Mouse (Mus musculus): Measurements from ENCODE around the gene Cd3e. TPM values are rescaled to one million over a fixed set of nuclear protein-coding genes. Genes with fewer than 3 reads are reported as not detected.

Cd3e gene
- polyA plus RNA-seq, 1 experiment from 2014 or later = not detected

- Histone ChIP-seq H3K27me3 (replicated peaks; ENCODE audit: control insufficient read depth, insufficient read depth, low read length) (peaks cover 10% of the 10 kb centered on the region; the same call in 1 of the 2 replicates), H3K9ac (ENCODE audit: low read depth, low read length) (no peak overlapping the region), H3K36me3 (ENCODE audit: control insufficient read depth, insufficient read depth, low read length) (no peaks in the 10 kb centered on the region), H3K4me2 (no peak overlapping the region), H3K27ac (ENCODE audit: low read depth, low read length) (no peak overlapping the region), H3K4me1 (replicated peaks; ENCODE audit: control insufficient read depth, insufficient read depth, low read length) (no peaks in the 10 kb centered on the region), H3K4me3 (ENCODE audit: low read depth, low read length) (no peak overlapping the region), H3K9me3 (ENCODE audit: control insufficient read depth, low read length) (no peaks in the 10 kb centered on the region)
- 78% methylated on average over 4 of the region's 4 CpGs for WGBS
- no peak for DNase-seq (ENCODE audit: low spot score)
- ATAC-seq (replicated peaks; ENCODE audit: low FRiP score) = no peak
Observed at GRCm38 (mm10) chr9:45008342-45008741, 1.1 kb downstream of the Cd3e start.

GRCm38 (mm10) chr9:45007404-45007803 is 2.0 kb downstream of the Cd3e start:
- Histone ChIP-seq H3K9me3 (ENCODE audit: control insufficient read depth, low read length) (no peaks in the 10 kb centered on the region), H3K27ac (ENCODE audit: low read depth, low read length) (no peak overlapping the region), H3K4me1 (replicated peaks; ENCODE audit: control insufficient read depth, insufficient read depth, low read length) (no peaks in the 10 kb centered on the region), H3K9ac (ENCODE audit: low read depth, low read length) (no peak overlapping the region), H3K4me3 (ENCODE audit: low read depth, low read length) (no peak overlapping the region), H3K36me3 (ENCODE audit: control insufficient read depth, insufficient read depth, low read length) (no peaks in the 10 kb centered on the region), H3K4me2 (no peak overlapping the region), H3K27me3 (replicated peaks; ENCODE audit: control insufficient read depth, insufficient read depth, low read length) (peaks cover 10% of the 10 kb centered on the region; the same call in 1 of the 2 replicates)
- DNase-seq (ENCODE audit: low spot score) (no peak), ATAC-seq (replicated peaks; ENCODE audit: low FRiP score) (no peak)
- WGBS = 76% methylated on average over 12 of the region's 12 CpGs

- Histone ChIP-seq H3K4me2 (no peak overlapping the region), H3K9me3 (ENCODE audit: control insufficient read depth, low read length) (no peaks in the 10 kb centered on the region), H3K27me3 (replicated peaks; ENCODE audit: control insufficient read depth, insufficient read depth, low read length) (no peaks in the 10 kb centered on the region; the same call in 1 of the 2 replicates), H3K36me3 (ENCODE audit: control insufficient read depth, insufficient read depth, low read length) (no peaks in the 10 kb centered on the region), H3K27ac (ENCODE audit: low read depth, low read length) (no peak overlapping the region), H3K4me3 (ENCODE audit: low read depth, low read length) (no peak overlapping the region), H3K9ac (ENCODE audit: low read depth, low read length) (no peak overlapping the region), H3K4me1 (replicated peaks; ENCODE audit: control insufficient read depth, insufficient read depth, low read length) (no peaks in the 10 kb centered on the region)
- ATAC-seq (replicated peaks; ENCODE audit: low FRiP score) = no peak
- DNase-seq (ENCODE audit: low spot score) = no peak
- 71% methylated on average over 3 of the region's 3 CpGs for WGBS
Observed at GRCm38 (mm10) chr9:45000249-45000648, 9.2 kb downstream of the Cd3e start.

GRCm38 (mm10) chr9:44999776-45000175 is 9.7 kb downstream of the Cd3e start:
- no peak overlapping the region for H3K4me2 ChIP-seq
- DNase-seq (ENCODE audit: low spot score) (no peak), ATAC-seq (replicated peaks; ENCODE audit: low FRiP score) (no peak)
- H3K9ac ChIP-seq (ENCODE audit: low read depth, low read length) = no peak overlapping the region
- H3K27me3 ChIP-seq (replicated peaks; ENCODE audit: control insufficient read depth, insufficient read depth, low read length) = no peaks in the 10 kb centered on the region
- 79% methylated on average over 5 of the region's 5 CpGs for WGBS
- no peaks in the 10 kb centered on the region for H3K36me3 ChIP-seq (ENCODE audit: control insufficient read depth, insufficient read depth, low read length)
- H3K27ac ChIP-seq (ENCODE audit: low read depth, low read length) = no peak overlapping the region
- H3K4me1 ChIP-seq (replicated peaks; ENCODE audit: control insufficient read depth, insufficient read depth, low read length) = no peaks in the 10 kb centered on the region
- H3K9me3 ChIP-seq (ENCODE audit: control insufficient read depth, low read length) = no peaks in the 10 kb centered on the region
- no peak overlapping the region for H3K4me3 ChIP-seq (ENCODE audit: low read depth, low read length)

GRCm38 (mm10) chr9:44999171-44999570 is 10.3 kb downstream of the Cd3e start:
- Histone ChIP-seq H3K36me3 (ENCODE audit: control insufficient read depth, insufficient read depth, low read length) (no peaks in the 10 kb centered on the region), H3K4me2 (no peak overlapping the region), H3K4me1 (replicated peaks; ENCODE audit: control insufficient read depth, insufficient read depth, low read length) (no peaks in the 10 kb centered on the region), H3K27ac (ENCODE audit: low read depth, low read length) (no peak overlapping the region), H3K4me3 (ENCODE audit: low read depth, low read length) (no peak overlapping the region), H3K9me3 (ENCODE audit: control insufficient read depth, low read length) (no peaks in the 10 kb centered on the region), H3K27me3 (replicated peaks; ENCODE audit: control insufficient read depth, insufficient read depth, low read length) (no peaks in the 10 kb centered on the region), H3K9ac (ENCODE audit: low read depth, low read length) (no peak overlapping the region)
- ATAC-seq (replicated peaks; ENCODE audit: low FRiP score) = no peak
- WGBS = 53% methylated on average over 6 of the region's 6 CpGs
- no peak for DNase-seq (ENCODE audit: low spot score)

GRCm38 (mm10) chr9:44998138-44998537 is 11.3 kb downstream of the Cd3e start:
- no peak overlapping the region for H3K4me2 ChIP-seq
- DNase-seq (ENCODE audit: low spot score) (no peak), ATAC-seq (replicated peaks; ENCODE audit: low FRiP score) (no peak)
- H3K36me3 ChIP-seq (ENCODE audit: control insufficient read depth, insufficient read depth, low read length) = no peaks in the 10 kb centered on the region
- H3K9me3 ChIP-seq (ENCODE audit: control insufficient read depth, low read length) = no peaks in the 10 kb centered on the region
- no peaks in the 10 kb centered on the region for H3K4me1 ChIP-seq (replicated peaks; ENCODE audit: control insufficient read depth, insufficient read depth, low read length)
- WGBS = 59% methylated on average over 11 of the region's 11 CpGs
- no peak overlapping the region for H3K9ac ChIP-seq (ENCODE audit: low read depth, low read length)
- no peaks in the 10 kb centered on the region for H3K27me3 ChIP-seq (replicated peaks; ENCODE audit: control insufficient read depth, insufficient read depth, low read length)
- no peak overlapping the region for H3K27ac ChIP-seq (ENCODE audit: low read depth, low read length)
- H3K4me3 ChIP-seq (ENCODE audit: low read depth, low read length) = no peak overlapping the region

GRCm38 (mm10) chr9:44996590-44996989 is 12.8 kb downstream of the Cd3e start:
- no peak overlapping the region for H3K9ac ChIP-seq (ENCODE audit: low read depth, low read length)
- H3K27me3 ChIP-seq (replicated peaks; ENCODE audit: control insufficient read depth, insufficient read depth, low read length) = no peaks in the 10 kb centered on the region
- no peaks in the 10 kb centered on the region for H3K9me3 ChIP-seq (ENCODE audit: control insufficient read depth, low read length)
- no peak overlapping the region for H3K4me2 ChIP-seq
- no peaks in the 10 kb centered on the region for H3K4me1 ChIP-seq (replicated peaks; ENCODE audit: control insufficient read depth, insufficient read depth, low read length)
- H3K4me3 ChIP-seq (ENCODE audit: low read depth, low read length) = no peak overlapping the region
- WGBS = 90% methylated on average over 7 of the region's 7 CpGs
- no peak for DNase-seq (ENCODE audit: low spot score)
- ATAC-seq (replicated peaks; ENCODE audit: low FRiP score) = no peak
- no peaks in the 10 kb centered on the region for H3K36me3 ChIP-seq (ENCODE audit: control insufficient read depth, insufficient read depth, low read length)
- H3K27ac ChIP-seq (ENCODE audit: low read depth, low read length) = no peak overlapping the region

- no peak overlapping the region for H3K9ac ChIP-seq (ENCODE audit: low read depth, low read length)
- H3K4me1 ChIP-seq (replicated peaks; ENCODE audit: control insufficient read depth, insufficient read depth, low read length) = no peaks in the 10 kb centered on the region
- no peaks in the 10 kb centered on the region for H3K27me3 ChIP-seq (replicated peaks; ENCODE audit: control insufficient read depth, insufficient read depth, low read length)
- H3K36me3 ChIP-seq (ENCODE audit: control insufficient read depth, insufficient read depth, low read length) = no peaks in the 10 kb centered on the region
- no peak overlapping the region for H3K27ac ChIP-seq (ENCODE audit: low read depth, low read length)
- no peaks in the 10 kb centered on the region for H3K9me3 ChIP-seq (ENCODE audit: control insufficient read depth, low read length)
- WGBS = 68% methylated on average over 4 of the region's 4 CpGs
- no peak for DNase-seq (ENCODE audit: low spot score)
- no peak overlapping the region for H3K4me3 ChIP-seq (ENCODE audit: low read depth, low read length)
- no peak for ATAC-seq (replicated peaks; ENCODE audit: low FRiP score)
- no peak overlapping the region for H3K4me2 ChIP-seq
Observed at GRCm38 (mm10) chr9:44994962-44995361, 14.5 kb downstream of the Cd3e start.

- no peaks in the 10 kb centered on the region for H3K36me3 ChIP-seq (ENCODE audit: control insufficient read depth, insufficient read depth, low read length)
- no peak overlapping the region for H3K27ac ChIP-seq (ENCODE audit: low read depth, low read length)
- no peak overlapping the region for H3K9ac ChIP-seq (ENCODE audit: low read depth, low read length)
- H3K4me2 ChIP-seq = no peak overlapping the region
- H3K4me1 ChIP-seq (replicated peaks; ENCODE audit: control insufficient read depth, insufficient read depth, low read length) = no peaks in the 10 kb centered on the region
- no peak for ATAC-seq (replicated peaks; ENCODE audit: low FRiP score)
- no peak overlapping the region for H3K4me3 ChIP-seq (ENCODE audit: low read depth, low read length)
- no peaks in the 10 kb centered on the region for H3K9me3 ChIP-seq (ENCODE audit: control insufficient read depth, low read length)
- WGBS = 80% methylated on average over 2 of the region's 2 CpGs
- DNase-seq (ENCODE audit: low spot score) = no peak
- H3K27me3 ChIP-seq (replicated peaks; ENCODE audit: control insufficient read depth, insufficient read depth, low read length) = no peaks in the 10 kb centered on the region
Observed at GRCm38 (mm10) chr9:44993268-44993667, 16.2 kb downstream of the Cd3e start.

Data from liver, embryonic 11.5 days (tissue).